Mouse (Mus musculus): Measurements from ENCODE around the gene Ddx17.

Ddx17 gene

DNA sequence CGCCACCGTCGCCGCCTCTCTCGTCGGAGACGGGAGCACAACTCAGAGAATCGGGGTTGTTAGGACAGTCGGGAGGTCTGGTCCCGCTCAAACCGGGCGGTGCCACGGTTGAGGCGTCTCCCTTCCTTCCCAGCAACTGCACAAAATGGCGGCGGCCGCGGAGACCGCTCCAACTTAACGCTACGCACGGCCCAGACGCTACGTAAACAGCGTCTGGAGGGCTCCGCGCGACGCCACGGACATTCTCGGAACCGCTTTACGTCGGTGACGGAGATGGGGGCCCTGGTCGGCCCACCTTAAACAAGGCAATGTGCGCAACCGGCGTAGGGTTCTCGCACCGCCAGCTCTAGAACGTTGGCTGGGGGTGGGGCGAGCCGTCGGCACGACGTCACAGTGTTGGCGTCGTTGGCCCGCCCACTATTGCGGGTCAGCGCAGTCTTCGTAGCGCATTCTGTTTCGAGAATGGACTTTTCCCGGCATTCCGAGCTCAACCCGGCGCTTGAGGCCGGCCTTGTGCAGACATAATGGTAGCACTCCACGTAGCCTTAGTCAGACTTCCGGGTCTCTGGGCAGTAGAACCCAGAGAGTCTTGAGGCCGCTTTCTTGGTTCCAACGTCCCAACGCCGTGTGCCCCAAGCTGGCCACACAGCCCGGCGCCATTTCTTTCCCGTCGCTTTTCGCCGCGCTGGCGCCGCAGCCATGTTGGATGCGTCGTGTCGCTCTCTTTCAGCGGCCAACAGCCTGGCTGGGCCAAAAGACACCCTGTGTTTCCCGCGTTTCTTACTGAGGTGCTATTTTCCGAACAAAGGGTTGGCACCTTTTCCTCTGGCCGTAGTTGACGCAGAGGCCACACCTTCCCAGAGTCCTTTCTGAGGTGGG is at the start of gene Ddx17:
Ddx17 (minus strand) TSS at position 332 of the 879 bp plus-strand sequence.
- peak; percentile 97 for DNase-seq (ENCODE audit: low read depth, low spot score)

DNA sequence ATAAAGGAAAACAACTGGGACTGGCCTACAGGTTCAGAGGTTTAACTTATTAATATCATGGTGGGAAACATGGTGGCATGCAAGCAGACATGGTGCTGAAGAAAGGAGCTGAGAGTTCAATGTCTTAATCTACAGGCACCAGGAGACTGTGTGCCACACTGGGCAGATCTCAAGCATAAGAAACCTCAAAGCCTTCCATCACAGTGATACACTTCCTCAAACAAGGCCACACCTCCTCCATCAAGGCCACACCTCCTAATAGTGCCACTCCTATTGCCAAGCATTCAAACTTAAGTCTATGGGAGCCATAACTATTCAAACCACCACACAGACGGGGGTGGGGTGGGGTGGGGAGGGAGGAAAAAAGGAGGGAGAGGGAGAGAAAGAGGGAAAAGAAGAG is 35.0 kb upstream of the Ddx17 start:
- no peak for DNase-seq (ENCODE audit: low read depth, low spot score)

DNA sequence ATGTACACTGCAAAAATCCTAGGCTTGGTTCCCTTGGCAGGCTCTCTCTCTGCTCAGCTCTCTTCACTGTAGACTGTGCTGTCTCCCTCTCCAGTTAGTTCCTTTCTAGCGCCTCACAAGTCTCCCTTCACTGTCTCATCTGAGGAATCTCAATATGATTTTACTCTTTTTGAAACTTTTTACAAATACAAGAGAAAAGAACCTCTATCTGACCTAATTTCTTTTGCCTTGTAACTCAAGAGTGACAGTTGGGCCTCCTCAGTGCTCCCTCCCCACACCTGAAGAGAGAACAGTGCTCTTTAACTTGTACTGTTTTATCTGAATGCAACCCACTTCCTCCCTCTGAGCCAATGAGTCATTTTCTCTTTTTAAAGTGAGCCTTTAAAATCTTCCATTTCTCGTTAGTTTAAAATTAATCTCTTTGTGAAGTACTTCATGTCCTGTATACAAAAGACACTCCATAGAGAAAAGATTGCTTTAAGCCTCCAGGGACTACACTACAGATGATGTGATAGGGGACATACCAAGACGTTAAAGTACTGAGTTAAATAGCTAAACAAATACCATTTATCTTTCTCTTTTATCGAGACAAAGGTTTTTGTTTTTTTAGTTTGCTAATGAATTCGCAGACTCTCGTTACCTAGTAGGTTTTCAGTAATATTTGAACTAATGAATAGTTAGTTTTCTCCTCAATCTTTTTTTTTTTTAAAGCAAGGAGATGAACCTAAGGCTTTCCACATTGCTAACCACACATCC is 31.3 kb upstream of the Ddx17 start:
- DNase-seq (ENCODE audit: low read depth, low spot score) = peak; percentile 76

DNA sequence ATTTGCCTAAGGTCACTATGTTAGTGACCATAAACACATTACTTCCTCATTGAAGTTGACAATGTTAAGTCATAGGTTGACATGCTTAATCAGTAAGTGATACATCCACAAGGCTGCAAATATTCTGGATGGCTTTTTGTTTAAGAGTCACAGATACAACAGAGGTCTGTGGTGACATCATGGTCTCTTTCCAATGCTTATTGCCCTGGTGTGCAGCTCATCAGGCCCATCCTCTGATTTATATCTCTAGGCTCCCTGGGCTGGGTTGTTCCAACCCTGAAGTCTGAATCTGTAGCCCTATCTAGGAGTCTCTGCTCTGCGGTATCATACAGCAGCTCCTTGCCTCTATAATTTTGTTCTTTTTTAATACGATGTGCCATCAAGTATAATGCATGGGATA is 30.4 kb upstream of the Ddx17 start:
- DNase-seq (ENCODE audit: low read depth, low spot score) = no peak

DNA sequence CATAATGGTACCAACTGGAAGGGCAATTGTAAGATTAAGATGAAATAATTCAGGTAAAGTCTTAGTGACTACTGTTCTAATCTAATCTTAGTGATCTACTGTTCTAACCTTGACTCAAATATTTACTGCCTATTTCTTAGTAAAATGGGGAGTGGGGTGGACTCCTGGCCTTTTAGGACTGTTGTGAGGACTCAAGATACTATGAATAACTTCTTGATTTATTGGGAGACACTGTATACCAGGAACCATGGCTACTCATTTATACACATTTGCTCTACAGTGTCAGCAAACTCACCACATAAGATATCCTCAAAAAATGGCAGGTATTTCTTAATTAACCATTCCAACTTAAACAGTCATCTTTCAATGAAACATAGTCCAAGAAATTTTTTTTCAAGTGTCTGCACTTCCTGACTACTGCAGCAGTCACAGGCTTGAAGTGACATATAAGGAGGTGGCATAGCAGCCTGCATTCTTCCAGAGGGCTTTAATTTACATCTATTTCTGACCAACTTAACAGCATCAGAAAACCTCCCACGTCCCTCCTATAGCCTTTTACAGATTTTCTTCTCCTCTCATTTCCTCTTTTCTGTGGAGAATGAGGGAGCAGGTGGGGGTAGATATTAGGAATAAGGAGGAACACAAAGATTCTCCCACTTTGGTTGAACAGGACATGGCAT is 29.1 kb upstream of the Ddx17 start:
- peak; percentile 55 for DNase-seq (ENCODE audit: low read depth, low spot score)

DNA sequence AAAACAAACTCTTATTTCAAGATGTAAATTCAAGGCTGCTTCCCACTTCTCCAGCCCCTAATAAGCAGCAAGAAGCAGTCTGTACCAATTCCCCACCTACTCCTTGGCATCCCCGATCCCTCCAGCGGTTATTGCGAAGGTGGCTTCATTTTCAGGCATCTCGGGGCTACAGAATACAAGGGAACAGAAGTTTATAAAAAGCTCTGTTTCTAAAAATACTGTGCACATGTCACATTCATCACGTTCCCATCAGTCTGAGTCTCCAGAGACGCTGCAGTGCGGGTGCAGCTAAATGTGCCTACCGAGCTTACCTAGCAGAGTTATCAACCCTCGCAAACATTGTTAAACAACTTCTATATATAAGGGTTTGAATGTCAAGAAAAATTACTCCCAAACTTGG is 15.9 kb upstream of the Ddx17 start:
- DNase-seq (ENCODE audit: low read depth, low spot score) = peak; percentile 89

DNA sequence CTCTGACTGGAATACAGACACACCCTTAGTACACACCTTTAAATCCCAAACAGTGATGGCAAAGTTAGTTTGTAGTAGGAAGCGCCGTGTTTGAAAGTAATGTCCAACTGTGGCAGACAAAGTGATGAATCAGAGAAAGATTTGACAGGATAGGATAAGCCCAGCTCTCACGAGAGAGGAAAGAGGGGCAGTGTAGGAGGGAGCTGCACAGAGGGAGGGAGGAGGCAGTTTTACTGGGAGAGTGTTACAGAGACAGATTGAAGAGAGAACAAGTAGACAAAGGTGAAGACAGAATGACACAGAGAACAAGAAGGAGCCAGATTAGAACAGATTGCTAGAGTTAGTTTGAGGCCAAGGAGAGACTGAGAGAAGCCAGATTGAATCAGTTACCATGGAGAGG is 13.1 kb upstream of the Ddx17 start:
- no peak for DNase-seq (ENCODE audit: low read depth, low spot score)

DNA sequence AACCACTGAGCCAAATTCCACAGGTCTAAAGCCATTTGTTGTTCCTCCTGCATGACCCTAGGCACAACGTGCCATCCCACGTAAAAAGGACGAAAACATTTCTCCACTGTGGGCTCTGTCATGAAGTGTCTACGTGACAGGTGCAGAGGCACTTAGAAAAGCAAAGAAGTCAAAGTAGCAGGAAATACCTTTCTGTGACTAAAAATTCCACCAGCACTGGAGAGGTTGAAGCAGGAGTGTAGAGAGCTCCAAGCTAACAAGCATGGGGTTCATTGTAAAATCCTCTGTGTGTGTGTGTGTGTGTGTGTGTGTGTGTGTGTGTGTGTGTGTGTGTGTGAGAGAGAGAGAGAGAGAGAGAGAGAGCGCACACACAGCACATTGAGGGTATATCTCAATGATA is 6.0 kb upstream of the Ddx17 start:
- no peak for DNase-seq (ENCODE audit: low read depth, low spot score)

DNA sequence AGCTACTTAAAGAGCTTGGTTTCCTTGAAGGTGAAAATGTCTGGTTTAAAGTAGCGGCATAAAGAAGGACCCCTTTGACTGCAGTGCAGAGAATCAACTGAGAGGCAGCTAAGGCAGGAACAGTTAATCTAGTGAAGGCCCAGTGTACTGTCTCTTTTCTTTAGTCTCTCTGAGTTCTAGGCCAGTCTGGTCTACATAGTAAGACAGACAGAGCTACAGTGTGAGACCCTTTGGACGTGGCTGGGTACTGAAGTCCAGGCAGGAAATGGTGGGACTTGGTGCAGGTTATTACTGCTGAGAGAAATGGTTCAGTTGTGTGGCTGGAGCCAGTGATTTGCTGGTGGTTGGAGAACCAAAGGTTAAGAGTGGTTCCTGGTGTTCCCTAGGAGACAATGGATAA is 1.7 kb upstream of the Ddx17 start:
- DNase-seq (ENCODE audit: low read depth, low spot score) = no peak

DNA sequence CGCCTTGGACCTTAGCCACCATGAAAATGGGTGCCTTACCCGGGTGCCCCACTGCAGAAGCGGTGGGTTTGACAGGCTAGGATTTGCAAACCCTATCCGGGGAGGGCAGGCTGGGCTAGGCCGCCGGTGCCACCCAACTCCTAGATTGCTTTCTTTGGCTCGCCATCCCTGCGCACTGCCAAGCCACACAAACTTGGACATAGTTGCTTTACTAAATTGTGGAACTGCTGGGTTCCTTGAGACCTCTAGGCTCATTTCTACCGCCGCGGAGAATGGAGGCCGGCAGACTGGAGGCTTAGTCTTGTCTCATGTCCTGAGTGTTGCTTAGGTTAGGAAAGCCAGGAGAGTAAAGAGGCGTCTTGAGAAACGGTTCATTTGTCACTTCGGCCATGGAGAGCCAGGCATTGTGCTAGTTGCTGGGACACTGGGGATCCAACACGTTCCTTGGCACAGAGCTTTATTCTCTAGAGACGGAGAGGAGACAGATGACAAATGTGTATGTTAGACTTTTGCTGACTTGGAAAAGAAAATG is 814 bp upstream of the Ddx17 start:
- no peak for DNase-seq (ENCODE audit: low read depth, low spot score)

DNA sequence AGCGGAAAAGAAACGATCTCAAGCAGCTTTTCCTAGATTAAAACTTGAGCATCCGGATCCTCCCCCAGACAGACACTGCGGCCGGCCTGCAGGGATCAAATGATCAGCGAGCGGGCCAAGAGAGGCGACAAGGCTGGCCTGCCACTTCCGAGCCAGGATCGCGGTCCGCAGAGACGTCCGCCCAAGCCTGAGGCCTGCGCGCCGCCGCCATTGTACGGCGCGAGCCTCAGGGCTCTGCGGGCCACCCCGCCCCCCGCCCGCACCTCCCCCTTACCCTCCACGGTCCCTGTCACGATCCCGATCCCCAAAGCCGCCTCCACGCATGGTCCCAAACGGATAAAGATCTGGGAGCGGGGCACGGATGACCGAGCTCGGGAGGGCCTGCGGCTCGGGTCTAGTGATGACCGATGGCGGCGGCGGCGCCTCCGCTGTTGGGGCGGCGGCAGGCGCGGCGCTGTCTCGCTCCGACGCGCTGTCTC is 581 bp downstream of the Ddx17 start:
- DNase-seq (ENCODE audit: low read depth, low spot score) = no peak

DNA sequence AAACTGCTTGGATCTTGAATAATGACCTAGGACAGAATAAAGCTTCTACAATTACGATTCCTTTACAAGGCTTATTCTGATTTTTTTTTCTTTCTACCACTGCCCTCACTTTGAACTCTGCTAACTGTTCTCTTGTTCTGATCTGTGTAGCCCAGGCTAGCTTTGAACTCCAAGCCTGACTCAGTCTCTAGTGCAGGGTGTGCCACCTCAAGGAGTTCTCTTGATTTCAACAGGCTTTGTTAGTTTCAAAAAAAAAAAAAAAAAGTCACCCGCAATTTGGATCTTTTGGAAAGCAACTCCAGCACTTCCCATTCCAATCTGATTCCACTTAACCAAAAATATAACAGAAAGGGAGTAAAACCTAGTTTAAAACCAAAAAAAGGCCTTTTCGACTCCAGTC is 1.0 kb downstream of the Ddx17 start:
- no peak for DNase-seq (ENCODE audit: low read depth, low spot score)

DNA sequence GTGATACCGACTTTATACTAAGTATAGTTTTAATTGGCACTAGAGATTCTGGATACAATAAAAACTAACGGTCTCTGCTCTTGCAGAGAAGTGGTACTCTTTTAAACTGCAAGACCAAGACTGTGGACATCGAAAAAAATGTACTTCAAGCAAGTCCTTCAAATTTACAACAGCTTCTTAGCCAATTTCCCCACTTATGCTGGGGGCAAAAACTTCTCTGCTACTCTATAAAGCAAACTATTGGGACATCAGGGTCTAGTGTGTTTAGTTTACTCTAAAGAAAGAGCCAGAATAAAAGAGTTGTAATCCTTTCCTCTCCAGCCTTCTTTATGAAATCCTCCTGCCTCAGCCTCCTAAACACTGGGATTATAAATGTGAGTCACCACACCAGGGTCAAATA is 2.6 kb downstream of the Ddx17 start:
- no peak for DNase-seq (ENCODE audit: low read depth, low spot score)

DNA sequence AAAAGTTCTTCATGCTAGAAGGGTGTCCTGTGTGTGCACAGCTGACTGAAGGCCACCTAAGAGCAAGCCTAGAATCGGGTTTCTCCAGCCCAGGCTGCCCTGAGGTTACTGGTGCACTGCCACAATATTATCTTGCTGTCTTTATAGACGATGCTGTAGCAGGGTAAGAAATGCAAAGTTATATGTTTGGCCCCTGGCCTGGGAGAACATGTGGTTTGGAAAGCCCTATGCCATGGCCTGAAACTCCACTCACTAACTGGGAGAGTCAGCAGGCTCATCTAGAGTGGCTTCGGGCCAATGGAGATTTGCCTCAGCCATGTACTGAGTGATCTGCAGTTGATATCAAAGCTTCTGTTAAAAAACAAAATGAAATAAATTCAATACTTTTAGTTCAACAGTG is 12.7 kb downstream of the Ddx17 start:
- DNase-seq (ENCODE audit: low read depth, low spot score) = no peak

DNA sequence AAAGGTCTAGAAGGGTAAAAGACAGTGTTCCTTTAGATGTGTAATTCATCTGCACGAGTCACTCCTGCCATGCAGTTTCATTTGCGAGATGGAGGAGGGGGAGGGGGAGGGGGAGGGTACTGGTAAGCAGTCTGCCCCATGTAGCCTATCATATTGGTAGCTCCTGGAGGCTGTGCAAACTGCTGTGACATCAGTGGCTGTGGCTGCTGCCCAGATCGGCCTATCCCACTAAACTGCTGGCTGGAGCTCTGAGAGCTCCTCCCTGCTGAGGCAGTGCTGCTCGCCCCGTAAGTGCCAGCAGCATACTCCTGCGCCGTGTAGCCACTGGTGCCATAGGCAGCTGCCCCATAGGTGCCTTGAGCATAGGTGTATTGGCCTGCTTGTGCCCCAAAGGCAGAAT is 16.6 kb downstream of the Ddx17 start:
- DNase-seq (ENCODE audit: low read depth, low spot score) = no peak

DNA sequence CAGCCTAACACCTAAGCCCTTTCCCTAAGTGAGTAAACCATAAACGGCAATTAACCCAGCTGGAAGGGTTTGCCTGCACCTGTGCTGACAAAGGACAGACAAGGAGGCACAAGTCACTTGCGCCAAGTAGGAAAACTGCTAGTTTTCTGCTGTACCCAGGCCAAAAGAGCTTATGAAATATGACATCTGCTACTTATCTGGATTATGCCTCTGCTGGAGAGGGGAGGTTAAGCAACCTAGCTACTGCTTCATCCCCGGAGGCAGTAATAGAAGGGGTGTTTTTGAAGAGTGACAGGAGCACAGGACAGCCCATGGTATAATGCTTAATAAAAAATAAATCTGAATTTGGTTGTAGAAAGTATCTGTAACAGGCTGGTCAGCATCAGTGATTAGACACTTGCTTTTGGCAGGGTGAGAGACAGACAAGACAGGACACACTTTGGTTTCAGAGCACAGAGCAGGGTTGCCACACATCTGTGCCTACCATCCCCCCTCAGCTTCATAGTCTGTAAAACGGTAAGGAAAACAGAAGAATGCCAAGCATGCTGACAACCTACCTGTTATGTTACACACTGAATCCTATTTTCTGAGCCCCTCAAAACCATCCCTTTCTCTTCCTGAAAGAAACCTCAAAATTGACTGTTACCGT is 18.4 kb downstream of the Ddx17 start:
- no peak for DNase-seq (ENCODE audit: low read depth, low spot score)

DNA sequence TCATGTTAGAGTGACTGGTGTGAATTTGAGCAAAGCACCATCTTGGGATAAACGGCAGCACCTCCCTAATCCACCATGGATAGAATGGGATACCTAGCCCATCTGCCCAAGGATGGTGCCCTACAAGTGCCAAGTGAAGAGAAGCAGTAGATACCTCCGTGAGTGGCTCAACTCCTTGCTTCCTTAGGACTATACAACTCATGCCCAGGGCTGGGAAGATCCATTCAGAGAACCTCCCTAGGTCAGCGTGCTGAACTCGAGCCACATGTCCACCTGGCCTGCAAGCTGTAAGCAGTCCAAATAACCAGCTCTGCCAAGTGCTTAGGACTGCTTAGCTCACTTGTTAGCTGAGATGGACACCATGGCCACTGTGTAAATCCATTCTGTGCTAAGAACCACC is 19.3 kb downstream of the Ddx17 start:
- DNase-seq (ENCODE audit: low read depth, low spot score) = no peak

DNA sequence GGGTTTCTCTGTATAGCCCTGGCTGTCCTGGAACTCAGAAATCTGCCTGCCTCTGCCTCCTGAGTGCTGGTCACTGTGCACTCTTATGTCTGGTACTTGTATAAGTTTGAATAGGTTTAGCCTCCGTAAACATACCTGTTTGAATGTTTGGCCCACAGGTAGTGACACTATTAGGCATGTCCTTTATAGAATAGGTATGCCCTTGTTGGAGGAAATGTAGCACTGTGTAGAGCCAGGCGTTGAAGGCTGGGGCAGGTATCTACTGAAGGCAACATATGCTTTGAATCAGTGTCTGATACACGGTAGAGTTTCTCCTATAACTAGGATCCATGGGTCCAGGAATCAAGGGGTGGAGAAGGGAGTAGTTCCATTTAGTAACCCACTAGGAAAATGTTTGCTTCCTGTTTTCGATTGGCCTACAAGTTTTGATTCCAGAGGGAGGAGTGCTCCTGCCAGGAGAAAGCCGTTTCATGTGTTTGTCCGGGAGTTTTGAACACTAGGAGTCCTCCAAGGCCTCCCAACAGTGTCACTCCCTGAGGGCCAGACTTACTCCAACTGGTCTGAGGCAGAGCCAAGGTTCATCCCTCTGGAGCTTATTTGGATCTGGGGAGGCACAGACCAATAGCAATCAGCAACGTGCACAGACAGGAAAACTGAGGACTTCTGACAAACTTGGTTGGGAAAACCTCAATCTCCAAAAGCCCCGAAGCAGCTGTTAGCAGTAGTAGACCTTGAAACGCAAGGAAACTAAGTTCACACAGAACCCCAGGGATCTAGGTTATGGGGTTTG is 20.4 kb downstream of the Ddx17 start:
- DNase-seq (ENCODE audit: low read depth, low spot score) = no peak

DNA sequence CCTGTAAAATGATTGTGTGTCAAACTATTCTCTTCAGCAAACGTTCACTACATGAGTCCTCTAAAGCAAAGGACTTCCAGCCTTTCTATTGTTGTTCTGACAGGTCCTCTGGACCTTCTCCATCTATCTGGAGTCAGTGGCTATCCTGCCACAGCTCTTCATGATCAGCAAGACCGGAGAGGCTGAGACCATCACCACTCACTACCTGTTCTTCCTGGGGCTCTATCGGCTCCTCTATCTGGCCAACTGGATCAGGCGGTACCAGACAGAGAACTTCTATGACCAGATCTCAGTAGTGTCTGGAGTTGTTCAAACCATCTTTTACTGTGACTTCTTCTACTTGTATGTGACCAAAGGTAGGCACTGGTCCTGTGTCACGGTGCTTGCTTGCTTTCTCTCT is 21.0 kb downstream of the Ddx17 start:
- no peak for DNase-seq (ENCODE audit: low read depth, low spot score)

DNA sequence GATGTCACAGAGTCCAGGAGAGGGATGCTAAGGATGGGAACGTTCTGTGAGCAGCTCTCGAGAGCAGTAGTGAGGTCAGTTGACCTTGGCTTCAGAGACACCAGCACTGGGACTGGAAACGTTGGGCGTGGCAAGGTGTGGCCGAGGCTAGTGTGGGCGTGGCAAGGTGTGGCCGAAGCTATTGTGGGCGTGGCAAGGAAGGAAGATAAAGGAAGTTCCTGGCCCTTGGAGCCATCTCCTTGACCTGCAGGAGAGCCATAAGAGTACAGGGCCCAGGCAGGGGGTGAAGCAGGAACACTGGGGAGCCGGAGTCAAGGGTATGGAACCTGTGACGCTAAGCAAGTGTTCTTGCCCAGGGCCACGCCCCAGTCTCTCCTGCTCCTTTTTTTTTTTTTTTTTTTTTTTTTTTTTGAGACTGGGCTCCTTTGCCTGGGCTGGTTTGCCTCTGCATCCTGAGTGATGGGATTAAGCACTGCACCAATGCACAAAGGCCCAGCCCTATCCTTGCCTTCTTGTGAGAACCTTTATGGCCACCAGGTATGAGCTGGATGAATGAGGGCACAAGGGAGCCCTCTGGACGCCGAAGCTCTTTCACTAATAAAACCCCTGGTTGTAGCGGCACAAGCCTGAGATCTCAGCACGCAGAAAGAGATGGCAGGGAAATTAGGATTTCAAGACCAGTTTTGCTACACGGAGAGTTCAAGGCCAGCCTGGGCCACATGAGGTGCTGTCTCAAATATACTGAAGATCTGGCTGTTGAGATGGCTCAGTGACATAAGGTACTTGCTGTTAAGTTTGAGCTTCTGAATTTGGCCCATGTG is 26.9 kb downstream of the Ddx17 start:
- DNase-seq (ENCODE audit: low read depth, low spot score) = no peak
